ENCODE assay signal across 9 mouse cellular contexts in the genomic region with DNA sequence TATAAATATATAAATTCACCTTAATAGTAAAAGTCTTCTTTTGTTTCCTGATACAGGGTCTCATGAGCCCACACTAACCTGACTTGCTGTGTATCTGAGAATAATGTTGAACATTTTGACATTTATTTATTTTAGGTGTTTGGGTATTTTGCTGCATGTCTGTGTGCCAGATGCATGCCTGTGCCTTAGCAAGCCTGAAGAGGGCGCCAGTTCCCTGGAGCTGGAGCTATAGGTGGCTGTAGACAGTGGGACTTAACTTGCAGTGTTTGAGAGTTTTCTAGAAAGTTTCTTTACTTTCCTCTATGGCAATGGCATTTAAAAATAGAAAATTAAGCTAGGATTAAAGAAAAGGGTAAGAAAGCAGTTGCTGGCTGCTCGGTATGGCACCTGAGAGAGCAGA. TPM values are rescaled to one million over a fixed set of nuclear protein-coding genes. Genes with fewer than 3 reads are reported as not detected.
DNase-seq lines count a peak whose midpoint lies in the region; ATAC-seq lines count a peak whose summit lies in the region.
"Had no signal": no experiment of that assay in that cellular context is flagged by ENCODE, and none has a peak within 500 bp of the region (broad histone marks: within the 10 kb centered on the region; RNA-seq: fewer than 3 reads in every experiment).

No protein-coding gene starts in this region.

- H3K27me3 ChIP-seq in hindbrain, embryonic 11.5 days (ENCODE audit: control insufficient read depth, insufficient read depth, low read length) = no peaks in the 10 kb centered on the region
- no peaks in the 10 kb centered on the region for H3K27me3 ChIP-seq in hindbrain, embryonic 16.5 days (replicated peaks; ENCODE audit: control insufficient read depth, insufficient read depth, low read length)
- no peaks in the 10 kb centered on the region for H3K27me3 ChIP-seq in neural tube, embryonic 15.5 days (replicated peaks)

- WGBS in hindbrain, embryonic 11.5 days = 57% methylated on average over 2 of the region's 2 CpGs
- WGBS in hindbrain, embryonic 16.5 days = 49% methylated on average over 2 of the region's 2 CpGs
- WGBS in neural tube, embryonic 15.5 days = 57% methylated on average over 2 of the region's 2 CpGs

- no peak overlapping the region for H3K4me3 ChIP-seq in hindbrain, embryonic 11.5 days (ENCODE audit: low read depth, low read length)
- H3K4me3 ChIP-seq in hindbrain, embryonic 16.5 days (ENCODE audit: low read length) = no peak overlapping the region
- H3K4me3 ChIP-seq in neural tube, embryonic 15.5 days (replicated peaks) = no peak overlapping the region

- no peak for ATAC-seq in hindbrain, embryonic 11.5 days (ENCODE audit: low FRiP score)
- no peak for ATAC-seq in hindbrain, embryonic 16.5 days
- no peak for ATAC-seq in neural tube, embryonic 15.5 days (ENCODE audit: low FRiP score)

- no peaks in the 10 kb centered on the region for H3K9me3 ChIP-seq in hindbrain, embryonic 11.5 days (ENCODE audit: control insufficient read depth, low read length)
- H3K9me3 ChIP-seq in hindbrain, embryonic 16.5 days (ENCODE audit: control insufficient read depth, low read length) = no peaks in the 10 kb centered on the region
- no peaks in the 10 kb centered on the region for H3K9me3 ChIP-seq in neural tube, embryonic 15.5 days (replicated peaks)

- no peak overlapping the region for H3K9ac ChIP-seq in hindbrain, embryonic 11.5 days (ENCODE audit: low read depth, low read length)
- no peak overlapping the region for H3K9ac ChIP-seq in hindbrain, embryonic 16.5 days (ENCODE audit: low read depth, low read length)
- no peak overlapping the region for H3K9ac ChIP-seq in neural tube, embryonic 15.5 days (replicated peaks)

- no peaks in the 10 kb centered on the region for H3K4me1 ChIP-seq in hindbrain, embryonic 11.5 days (replicated peaks; ENCODE audit: control insufficient read depth, insufficient read depth, low read length)
- peaks cover 7% of the 10 kb centered on the region for H3K4me1 ChIP-seq in hindbrain, embryonic 16.5 days (ENCODE audit: control insufficient read depth, insufficient read depth, low read depth, low read length)
- peaks cover 20% of the 10 kb centered on the region for H3K4me1 ChIP-seq in neural tube, embryonic 15.5 days

- H3K27ac ChIP-seq in hindbrain, embryonic 11.5 days (ENCODE audit: low read depth, low read length) = no peak overlapping the region
- no peak overlapping the region for H3K27ac ChIP-seq in hindbrain, embryonic 16.5 days (ENCODE audit: low read depth, low read length)
- no peak overlapping the region for H3K27ac ChIP-seq in neural tube, embryonic 15.5 days (replicated peaks)

- H3K36me3 ChIP-seq in hindbrain, embryonic 11.5 days (ENCODE audit: control insufficient read depth, insufficient read depth, low read length) = no peaks in the 10 kb centered on the region
- H3K36me3 ChIP-seq in hindbrain, embryonic 16.5 days (ENCODE audit: control insufficient read depth, insufficient read depth, low read length) = 0 out of 2 replicates have a peak, but pooled peaks cover 6% of the 10 kb centered on the region
- peaks cover 30% of the 10 kb centered on the region for H3K36me3 ChIP-seq in neural tube, embryonic 15.5 days

- no peak overlapping the region for H3K4me2 ChIP-seq in hindbrain, embryonic 11.5 days (replicated peaks; ENCODE audit: low read depth, low read length)
- no peak overlapping the region for H3K4me2 ChIP-seq in hindbrain, embryonic 16.5 days (ENCODE audit: low read length)
- no peak overlapping the region for H3K4me2 ChIP-seq in neural tube, embryonic 15.5 days

- DNase-seq in hindbrain, embryonic 11.5 days (ENCODE audit: low spot score) = peak; percentile 37
- DNase-seq in 3T3-L1 (ENCODE audit: low read depth, low spot score) (peak; percentile 46), ES-CJ7 (ENCODE audit: low read depth, low spot score) (peak; percentile 63)
- DNase-seq in lung, postnatal 14 days = peak; percentile 44
- no peak for DNase-seq in urinary bladder, postnatal 4 days (ENCODE audit: low spot score in 2 of 2)
- DNase-seq in frontal cortex, postnatal 14 days (ENCODE audit: low spot score in 2 of 2) = no peak
- DNase-seq: gastrocnemius, postnatal 25 days had no signal

RNA-seq across cellular contexts. Expression of gene Srp9, which starts 6.3 kb away (rescaled TPM):
- polyA plus RNA-seq in hindbrain, embryonic 11.5 days (2014; fragmentation: Nextera tagmentation; extraction: Ambion mirVana) = 179 and 180 TPM in 2 replicates
- 125 and 134 TPM in 2 replicates for polyA plus RNA-seq in hindbrain, embryonic 16.5 days (2015; fragmentation: Nextera tagmentation; extraction: Ambion mirVana)
- 132 and 140 TPM in 2 replicates for polyA plus RNA-seq in neural tube, embryonic 15.5 days (2015; fragmentation: Nextera tagmentation; extraction: Ambion mirVana)

RNA-seq across cellular contexts. Expression of gene Vmn1r1, which starts 33.5 kb away (rescaled TPM):
- not detected in 2 replicates for polyA plus RNA-seq in hindbrain, embryonic 11.5 days (2014; fragmentation: Nextera tagmentation; extraction: Ambion mirVana)
- not detected in 2 replicates for polyA plus RNA-seq in hindbrain, embryonic 16.5 days (2015; fragmentation: Nextera tagmentation; extraction: Ambion mirVana)
- polyA plus RNA-seq in neural tube, embryonic 15.5 days (2015; fragmentation: Nextera tagmentation; extraction: Ambion mirVana) = not detected in 2 replicates

Comparison
In these comparisons a context has a peak if more than half of its experiments do, and no peak if none do; other contexts are left out.
1. DNase-seq: peak in hindbrain, embryonic 11.5 days (single experiment), 3T3-L1 (single experiment), ES-CJ7 (single experiment) and lung, postnatal 14 days (single experiment); none in urinary bladder, postnatal 4 days (0 of 2) and frontal cortex, postnatal 14 days (0 of 2).